Mouse (Mus musculus) inflammation-experienced regulatory T-cells, adult 6 months (primary cell): ENCODE measurements around the gene Pdpn. TPM values are rescaled to one million over a fixed set of nuclear protein-coding genes. Genes with fewer than 3 reads are reported as not detected.

ENCODE experiments used
- ATAC-seq: one replicate; pipeline ENCODE4 v1.8.0; 2017
- polyA plus RNA-seq, 3 experiments: library from polyadenylated mRNA; unstranded; fragments of 100-300 nt; shearing (Covaris generic); gene quantifications; one replicate each; pipeline ENCODE4 v1.2.1; 2017

Gene Pdpn
- polyA plus RNA-seq, 3 experiments from 2014 or later = 0.49 TPM; not detected in 2

- peak; percentile 56 for ATAC-seq
These were observed 60.9 kb downstream of the Pdpn start for GRCm38 (mm10) chr4:143238241-143239031.

GRCm38 (mm10) chr4:143231790-143232422, 67.5 kb downstream of the Pdpn start:
- no peak for ATAC-seq

GRCm38 (mm10) chr4:143231110-143231509, 68.3 kb downstream of the Pdpn start:
- no peak for ATAC-seq

GRCm38 (mm10) chr4:143227976-143228375, 71.4 kb downstream of the Pdpn start:
- no peak for ATAC-seq

- ATAC-seq = no peak
These were observed 73.5 kb downstream of the Pdpn start for GRCm38 (mm10) chr4:143225886-143226285.

GRCm38 (mm10) chr4:143219316-143219751, 80.0 kb downstream of the Pdpn start:
- ATAC-seq = peak; percentile 97

GRCm38 (mm10) chr4:143218858-143219257, 80.5 kb downstream of the Pdpn start:
- ATAC-seq = no peak

Other genes starting within 250 kb of the Pdpn start
- 10 to 100 TPM; 23.2 to 33.9 (median 28.8) TPM for gene Prdm2, start 86.6 kb downstream of the Pdpn start, polyA plus RNA-seq
- gene Lrrc38, start 50.2 kb upstream of the Pdpn start, polyA plus RNA-seq = not detected
- not detected for gene Pramel1, start 94.9 kb upstream of the Pdpn start, polyA plus RNA-seq
- gene Pramef8, start 112.9 kb upstream of the Pdpn start, polyA plus RNA-seq = 10 to 100 TPM; 35.8 to 46.1 (median 43.1) TPM
- gene Oog4, start 150.8 kb upstream of the Pdpn start, polyA plus RNA-seq = not detected
- not detected for gene Gm13043, start 211.8 kb upstream of the Pdpn start, polyA plus RNA-seq
- not detected for gene Gm13040, start 236.4 kb upstream of the Pdpn start, polyA plus RNA-seq